Mouse (Mus musculus): ENCODE measurements at regions not wholly inside any gene's neighbourhood (a gene's known extent, or its start where the extent isn't known, plus 50 kb on each side); places are given as distances from the start of the nearest gene placed in this dataset.

DNA sequence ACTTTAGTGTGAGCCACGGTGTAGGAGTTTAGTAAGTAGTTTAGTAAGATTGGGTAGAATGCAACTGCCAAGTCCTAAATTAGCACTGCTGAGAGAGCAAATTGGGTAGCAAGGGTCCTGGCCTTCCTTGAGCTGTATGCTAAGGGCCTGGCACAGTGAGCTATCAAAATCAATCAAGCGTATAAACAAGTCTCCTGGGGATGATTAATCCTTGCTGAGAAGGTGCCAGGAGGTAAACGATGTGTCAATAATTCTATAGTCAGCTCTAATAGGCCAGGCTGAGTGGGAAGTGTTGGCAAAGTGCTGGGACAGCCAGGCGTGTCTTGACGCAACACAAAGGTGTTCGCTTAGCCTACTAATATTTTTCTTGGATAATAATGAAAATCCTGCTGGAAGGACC, 183.6 kb upstream of the Thbs1 start:
- TF ChIP-seq CTCF (IDR thresholded peaks at IDR 0.05; ENCODE audit: low read depth, low read length), result no peak
- no peak for TF ChIP-seq POLR2A (IDR thresholded peaks at IDR 0.05; ENCODE audit: borderline replicate concordance, low read depth, low read length)
